Mouse (Mus musculus): ENCODE results near the gene Dpf3. TPM values are rescaled to one million over a fixed set of nuclear protein-coding genes. Genes with fewer than 3 reads are reported as not detected.

Gene Dpf3
- total RNA-seq, 2 experiments from 2014 or later, result 6.4 to 6.5 TPM

- intact Hi-C loops (cut with DNase I), result no loop called here
- no peak for DNase-seq (ENCODE audit: low spot score in 2 of 2)
These were observed 11.2 kb downstream of the Dpf3 start for GRCm38 (mm10) chr12:83476277-83476676.

- intact Hi-C loops (cut with DNase I), result no loop called here
- DNase-seq (ENCODE audit: low spot score in 2 of 2), result no peak
These were observed 12.1 kb downstream of the Dpf3 start for GRCm38 (mm10) chr12:83475419-83475818.

- intact Hi-C loops (cut with DNase I), result no loop called here
- DNase-seq (ENCODE audit: low spot score in 2 of 2), result no peak
These were observed 13.4 kb downstream of the Dpf3 start for GRCm38 (mm10) chr12:83473987-83474600.

- intact Hi-C loops (cut with DNase I), result no loop called here
- DNase-seq (ENCODE audit: low spot score in 2 of 2), result no peak
These were observed 15.8 kb downstream of the Dpf3 start for GRCm38 (mm10) chr12:83471760-83472159.

- intact Hi-C loops (cut with DNase I), result no loop called here
- DNase-seq (ENCODE audit: low spot score in 2 of 2), result no peak
These were observed 17.4 kb downstream of the Dpf3 start for GRCm38 (mm10) chr12:83470085-83470484.

GRCm38 (mm10) chr12:83466508-83467430 is 20.7 kb downstream of the Dpf3 start:
- intact Hi-C loops (cut with DNase I), result no loop called here

GRCm38 (mm10) chr12:83466053-83466452 is 21.5 kb downstream of the Dpf3 start:
- no peak for DNase-seq (ENCODE audit: low spot score in 2 of 2)
- intact Hi-C loops (cut with DNase I), result no loop called here

More at GRCm38 (mm10) chr12:83466508-83467430, 20.7 kb downstream of the Dpf3 start:
- DNase-seq (ENCODE audit: low spot score in 2 of 2), result no peak

GRCm38 (mm10) chr12:83460272-83460671 is 27.2 kb downstream of the Dpf3 start:
- intact Hi-C loops (cut with DNase I), result no loop called here
- no peak for DNase-seq (ENCODE audit: low spot score in 2 of 2)

GRCm38 (mm10) chr12:83454697-83455321 is 32.7 kb downstream of the Dpf3 start:
- DNase-seq (ENCODE audit: low spot score in 2 of 2), result no peak
- intact Hi-C loops (cut with DNase I), result no loop called here

- intact Hi-C loops (cut with DNase I), result no loop called here
- no peak for DNase-seq (ENCODE audit: low spot score in 2 of 2)
These were observed 35.7 kb downstream of the Dpf3 start for GRCm38 (mm10) chr12:83451850-83452249.

GRCm38 (mm10) chr12:83450471-83450870 is 37.0 kb downstream of the Dpf3 start:
- DNase-seq (ENCODE audit: low spot score in 2 of 2), result no peak
- intact Hi-C loops (cut with DNase I), result no loop called here

GRCm38 (mm10) chr12:83449202-83449601 is 38.3 kb downstream of the Dpf3 start:
- intact Hi-C loops (cut with DNase I), result no loop called here
- no peak for DNase-seq (ENCODE audit: low spot score in 2 of 2)

GRCm38 (mm10) chr12:83445587-83445986 is 41.9 kb downstream of the Dpf3 start:
- intact Hi-C loops (cut with DNase I), result no loop called here
- DNase-seq (ENCODE audit: low spot score in 2 of 2), result no peak

GRCm38 (mm10) chr12:83444448-83444847 is 43.1 kb downstream of the Dpf3 start:
- intact Hi-C loops (cut with DNase I), result no loop called here
- peak; percentile 13 to 64 for DNase-seq (ENCODE audit: low spot score in 2 of 2)

- intact Hi-C loops (cut with DNase I), result no loop called here
- DNase-seq (ENCODE audit: low spot score in 2 of 2), result no peak
These were observed 49.5 kb downstream of the Dpf3 start for GRCm38 (mm10) chr12:83438002-83438401.

- intact Hi-C loops (cut with DNase I), result no loop called here
- DNase-seq (ENCODE audit: low spot score in 2 of 2), result no peak
These were observed 53.4 kb downstream of the Dpf3 start for GRCm38 (mm10) chr12:83433987-83434698.

- intact Hi-C loops (cut with DNase I), result no loop called here
- no peak for DNase-seq (ENCODE audit: low spot score in 2 of 2)
These were observed 54.1 kb downstream of the Dpf3 start for GRCm38 (mm10) chr12:83433436-83433835.

- intact Hi-C loops (cut with DNase I), result no loop called here
- no peak for DNase-seq (ENCODE audit: low spot score in 2 of 2)
These were observed 57.3 kb downstream of the Dpf3 start for GRCm38 (mm10) chr12:83430207-83430606.

GRCm38 (mm10) chr12:83428016-83428415 is 59.5 kb downstream of the Dpf3 start:
- no peak for DNase-seq (ENCODE audit: low spot score in 2 of 2)
- intact Hi-C loops (cut with DNase I), result no loop called here

GRCm38 (mm10) chr12:83427601-83428000 is 59.9 kb downstream of the Dpf3 start:
- intact Hi-C loops (cut with DNase I), result no loop called here
- DNase-seq (ENCODE audit: low spot score in 2 of 2), result no peak

All from left cerebral cortex, postnatal 25 days (tissue).